Mouse (Mus musculus): ENCODE data around the gene Rhd.
A peak's percentile ranks its signal among the peaks of the same experiment; 100 is the strongest.
"Not testable (repeated sequence)": the region's sequence is repeated elsewhere in the genome, so short reads cannot be mapped to it uniquely, and the experiment has no call there.

The Rhd gene

GRCm38 (mm10) chr4:134911406-134911805 is 47.1 kb downstream of the Rhd start:
- not testable (repeated sequence) for DNase-seq (ENCODE audit: low read depth, low spot score)

GRCm38 (mm10) chr4:134913413-134913812 is 49.1 kb downstream of the Rhd start:
- peak; percentile 85 for DNase-seq (ENCODE audit: low read depth, low spot score)

- DNase-seq (ENCODE audit: low read depth, low spot score) = no peak
Observed at GRCm38 (mm10) chr4:134914122-134914863, 50.0 kb downstream of the Rhd start.

GRCm38 (mm10) chr4:134914864-134915209 is 50.5 kb downstream of the Rhd start, which contains the start of gene Tmem50a:
TSS of gene Tmem50a (minus strand) at chr4:134915024.
- peak; percentile 96 for DNase-seq (ENCODE audit: low read depth, low spot score)

DNA sequence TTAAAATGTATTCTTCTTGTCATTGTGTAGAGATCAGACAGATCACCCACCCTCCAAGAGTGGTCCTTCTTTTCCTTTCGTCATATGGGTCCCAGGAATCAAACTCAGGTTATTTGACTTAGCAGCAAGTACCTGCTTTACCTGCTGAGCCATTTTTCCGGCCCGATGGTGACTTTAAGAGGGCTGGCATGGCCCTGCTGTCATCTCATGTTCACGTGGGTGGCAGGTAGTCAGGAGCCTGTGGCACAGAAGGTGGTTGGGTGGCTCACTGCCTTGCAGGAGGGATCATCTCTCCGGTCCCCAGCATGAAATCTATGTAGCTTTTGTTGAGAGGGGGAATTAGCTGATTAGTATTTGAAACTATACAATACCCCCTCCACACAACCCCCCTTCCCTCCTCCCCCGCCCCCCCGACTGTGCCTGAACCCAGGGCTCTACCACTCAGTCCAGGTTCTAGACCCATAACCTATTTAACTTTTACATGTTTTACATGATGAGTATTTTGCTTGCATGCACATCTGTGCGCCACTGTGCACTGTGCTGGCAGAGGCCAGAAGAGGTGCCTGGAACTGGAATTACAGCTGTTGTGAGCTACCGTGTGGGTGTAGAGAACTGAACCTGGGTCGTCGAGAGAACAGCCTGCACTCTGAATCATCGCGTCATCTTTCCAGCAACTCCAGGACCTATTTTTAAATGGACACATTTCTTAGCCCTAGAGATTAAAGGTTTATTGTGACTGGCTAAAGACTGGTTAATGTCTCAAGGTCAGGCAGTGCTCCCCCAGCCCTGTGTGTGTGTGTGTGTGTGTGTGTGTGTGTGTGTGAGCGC is 51.1 kb downstream of the Rhd start:
- DNase-seq (ENCODE audit: low read depth, low spot score) = no peak

DNA sequence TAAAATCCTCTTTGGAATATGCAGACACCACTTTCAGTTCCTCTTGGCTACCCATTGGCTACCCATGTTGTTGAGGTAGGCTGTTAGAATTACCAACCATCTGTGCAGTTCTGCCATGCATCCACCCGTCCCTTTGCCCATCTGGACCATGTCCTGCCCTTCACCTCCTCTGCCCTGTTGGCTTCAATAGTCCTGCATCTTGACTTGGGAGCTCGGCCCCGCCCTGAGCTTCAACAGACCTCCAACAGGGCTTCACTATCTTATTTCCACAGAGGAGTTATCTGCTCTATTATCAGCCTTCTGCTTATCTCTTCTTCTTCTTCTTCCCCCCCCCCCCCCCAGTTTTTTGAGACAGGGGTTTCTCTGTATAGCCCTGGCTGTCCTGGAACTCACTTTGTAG is 52.9 kb downstream of the Rhd start:
- no peak for DNase-seq (ENCODE audit: low read depth, low spot score)

- peak; percentile 92 for DNase-seq (ENCODE audit: low read depth, low spot score)
Observed at GRCm38 (mm10) chr4:134918381-134918780, 54.0 kb downstream of the Rhd start.

GRCm38 (mm10) chr4:134919733-134920540 is 55.6 kb downstream of the Rhd start:
- peak; percentile 76 for DNase-seq (ENCODE audit: low read depth, low spot score)

- DNase-seq (ENCODE audit: low read depth, low spot score) = no peak
Observed at GRCm38 (mm10) chr4:134920631-134921030, 56.3 kb downstream of the Rhd start.

GRCm38 (mm10) chr4:134921703-134922102 is 57.4 kb downstream of the Rhd start:
- no peak for DNase-seq (ENCODE audit: low read depth, low spot score)

DNA sequence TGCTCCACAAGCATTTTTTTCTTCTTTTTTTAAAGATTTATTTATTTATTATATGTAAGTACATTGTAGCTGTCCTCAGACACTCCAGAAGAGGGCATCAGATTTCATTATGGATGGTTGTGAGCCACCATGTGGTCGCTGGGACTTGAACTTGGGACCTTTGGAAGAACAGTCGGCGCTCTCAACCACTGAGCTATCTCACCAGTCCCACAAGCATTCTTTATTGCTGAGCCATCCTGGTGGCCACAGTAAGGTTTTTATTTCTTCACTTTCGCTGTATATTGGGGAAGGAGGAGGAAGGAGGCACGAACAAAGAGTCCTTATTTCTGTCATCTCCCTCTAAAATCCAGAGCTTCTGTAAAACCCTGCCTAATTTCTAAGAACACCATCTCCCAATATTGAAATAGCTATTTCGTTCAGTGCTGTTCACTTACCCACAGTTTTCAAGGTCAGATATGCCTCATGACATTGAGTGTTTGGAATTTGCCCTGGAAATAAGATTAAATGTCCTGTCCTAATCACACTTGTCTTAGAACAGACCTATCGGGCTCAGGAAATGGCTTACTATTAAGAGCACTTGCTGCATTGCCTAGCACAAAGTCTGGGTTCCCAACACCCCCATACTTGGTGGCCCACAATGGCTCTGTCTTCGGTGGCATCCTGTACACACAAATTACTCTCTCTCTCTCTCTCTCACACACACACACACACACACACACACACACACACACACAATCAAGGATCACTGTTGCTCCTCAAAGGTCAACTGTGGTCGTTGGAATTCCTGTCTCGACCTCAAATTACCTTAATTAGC is 58.0 kb downstream of the Rhd start:
- DNase-seq (ENCODE audit: low read depth, low spot score) = no peak

DNA sequence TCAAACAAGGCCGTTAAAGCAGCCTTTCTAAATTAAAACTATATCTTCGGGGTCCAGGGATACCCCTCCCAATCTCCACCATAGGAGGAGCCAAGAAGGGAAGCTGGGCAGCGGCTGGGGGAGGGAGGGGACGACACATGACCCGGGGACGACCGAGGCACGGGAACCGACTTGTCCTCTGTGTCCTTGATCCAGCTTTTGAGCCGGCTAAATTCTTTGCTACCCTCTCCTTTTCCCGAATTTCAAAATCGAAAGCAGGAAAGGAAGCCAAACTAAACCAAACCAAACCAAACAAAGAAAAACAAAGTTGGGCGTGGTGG is 58.5 kb downstream of the Rhd start:
- no peak for DNase-seq (ENCODE audit: low read depth, low spot score)

DNA sequence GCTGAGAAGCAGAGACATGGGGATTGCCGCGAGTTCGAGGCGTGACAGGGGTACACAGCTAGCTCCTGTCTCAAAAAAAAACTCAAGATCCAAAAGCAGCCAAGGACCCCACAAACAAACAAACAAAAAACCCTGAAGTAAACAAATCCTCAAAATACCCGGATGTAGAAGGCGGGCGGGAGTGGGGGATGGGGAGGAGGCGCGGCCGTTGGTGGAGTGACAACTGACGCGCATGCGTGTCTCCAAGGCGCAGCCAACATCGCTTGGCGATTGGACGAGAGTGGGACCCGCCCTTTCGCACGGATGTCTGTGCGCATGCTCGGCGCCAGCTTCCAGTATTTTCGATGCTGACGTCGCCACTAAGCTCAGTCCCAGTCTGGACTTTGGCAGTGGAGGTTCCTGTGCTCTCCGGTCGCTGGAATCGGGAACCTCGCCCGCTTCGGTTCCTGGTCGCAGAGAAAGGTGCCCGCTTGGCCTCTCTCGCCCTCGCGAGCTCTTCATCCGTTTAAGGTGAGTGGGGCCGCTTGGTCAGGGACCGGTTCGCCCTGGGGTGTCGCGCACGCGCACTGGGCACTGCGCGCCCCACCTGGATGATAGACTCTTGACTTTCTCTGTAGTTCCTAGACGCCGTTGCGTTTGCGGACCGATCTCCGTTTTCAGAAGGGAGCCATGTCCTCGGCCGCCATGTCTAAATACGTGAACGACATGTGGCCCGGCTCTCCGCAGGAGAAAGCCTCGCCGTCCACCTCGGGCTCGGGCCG is 59.1 kb downstream of the Rhd start, which contains the start of gene Rsrp1:
Rsrp1 (plus strand) TSS at position 335 of the 761 bp plus-strand sequence.
- DNase-seq (ENCODE audit: low read depth, low spot score) = peak; percentile 99

- peak; percentile 83 for DNase-seq (ENCODE audit: low read depth, low spot score)
Observed at GRCm38 (mm10) chr4:134924019-134924741, 59.8 kb downstream of the Rhd start.

GRCm38 (mm10) chr4:134925206-134925605 is 60.9 kb downstream of the Rhd start:
- DNase-seq (ENCODE audit: low read depth, low spot score) = no peak

GRCm38 (mm10) chr4:134927815-134928463 is 63.6 kb downstream of the Rhd start:
- peak; percentile 40 for DNase-seq (ENCODE audit: low read depth, low spot score)

DNA sequence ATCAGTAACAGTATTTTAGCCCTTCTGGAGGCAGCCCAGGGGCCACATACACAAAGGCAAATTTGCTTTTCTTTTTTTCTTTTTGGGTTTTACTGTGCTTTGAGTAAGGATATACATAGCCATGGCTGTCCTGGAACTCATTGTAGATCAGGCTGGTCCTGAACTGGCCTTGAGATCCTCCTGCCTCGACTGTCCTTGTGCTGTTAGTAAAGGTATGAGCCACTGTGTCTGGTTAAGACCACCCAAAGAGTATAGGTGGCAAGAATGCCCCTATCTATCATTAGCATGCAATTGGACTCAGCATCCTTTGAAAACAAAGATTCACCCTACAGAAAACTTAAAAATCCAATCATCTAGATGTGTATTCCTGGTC is 64.1 kb downstream of the Rhd start:
- no peak for DNase-seq (ENCODE audit: low read depth, low spot score)

DNA sequence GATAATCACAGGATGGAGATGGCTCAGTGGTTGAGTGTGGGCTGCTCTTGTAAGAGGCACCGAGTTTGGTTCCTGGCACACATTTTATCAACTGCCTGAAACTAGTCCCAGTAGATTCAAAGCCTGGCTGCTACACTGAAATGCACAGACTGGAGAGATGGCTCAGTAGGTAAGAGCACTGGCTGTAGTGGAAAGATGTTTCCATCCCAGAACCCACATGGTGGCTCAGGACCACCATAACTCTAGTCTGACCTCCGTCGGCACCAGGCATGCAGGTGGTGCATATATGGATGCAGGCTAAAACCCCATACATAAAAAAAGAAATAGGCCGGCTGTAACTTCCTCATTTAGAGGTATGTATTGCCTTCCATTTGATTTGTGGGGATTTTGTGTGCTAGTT is 65.2 kb downstream of the Rhd start:
- peak; percentile 41 for DNase-seq (ENCODE audit: low read depth, low spot score)

DNA sequence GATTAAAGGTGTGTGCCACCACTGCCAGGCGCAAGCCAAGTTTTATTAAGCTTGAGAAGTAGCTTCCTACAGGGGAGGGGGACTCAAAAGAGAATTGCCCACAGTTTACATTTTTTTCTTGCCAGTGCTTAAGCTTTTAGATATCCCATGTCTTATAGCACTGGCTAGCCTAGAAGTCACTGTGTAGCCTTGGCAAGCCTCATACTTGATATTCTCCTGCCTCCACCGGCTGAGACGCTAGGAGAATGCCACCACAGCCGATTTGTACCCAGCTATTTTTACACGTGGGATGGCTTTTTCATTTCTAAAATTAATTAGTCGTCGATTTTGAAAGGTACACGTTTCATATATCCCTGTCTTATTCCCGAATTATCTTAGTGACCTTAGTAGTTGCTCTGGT is 65.9 kb downstream of the Rhd start:
- no peak for DNase-seq (ENCODE audit: low read depth, low spot score)
